Mouse (Mus musculus) heart, adult 2 months (tissue): ENCODE data around the gene Muc1. TPM values are rescaled to one million over a fixed set of nuclear protein-coding genes. Genes with fewer than 3 reads are reported as not detected.

Experiments used
- DNase-seq, 2 experiments: peaks; one replicate each; pipeline ENCODE4 v3.0.0; 2021
- H3K27ac ChIP-seq: fragments of 200-600 bp; 2 replicates; pipeline ENCODE4 v1.8.1; 2022
- H3K27me3 ChIP-seq: fragments of 200-500 bp; 2 replicates; pipeline ENCODE4 v1.6.1; 2012; ENCODE audit warnings: mild to moderate bottlenecking, low read length, inconsistent platforms, mixed read lengths; ENCODE audit not compliant: control insufficient read depth, insufficient read depth
- H3K36me3 ChIP-seq: fragments of 200-500 bp; 2 replicates; pipeline ENCODE4 v1.6.1; 2012; ENCODE audit warnings: low read length, inconsistent platforms; ENCODE audit not compliant: control insufficient read depth, insufficient read depth
- H3K4me1 ChIP-seq: fragments of 200-500 bp; 2 replicates; pipeline ENCODE4 v1.6.1; 2011; ENCODE audit warnings: low read length; ENCODE audit not compliant: control insufficient read depth, insufficient read depth
- H3K4me3 ChIP-seq: fragments of 200-600 bp; 2 replicates; pipeline ENCODE4 v1.8.1; 2022
- H3K79me2 ChIP-seq: fragments of 200-500 bp; replicated peaks from 2 replicates; pipeline ENCODE4 v1.6.1; 2012; ENCODE audit warnings: mild to moderate bottlenecking, inconsistent platforms, low read length, moderate library complexity, mixed read lengths; ENCODE audit not compliant: control insufficient read depth, insufficient read depth
- H3K9ac ChIP-seq: fragments of 200-500 bp; 2 replicates; pipeline ENCODE4 v1.6.1; 2012; ENCODE audit warnings: low read depth, mild to moderate bottlenecking, control low read depth, inconsistent platforms, low read length, mixed read lengths
- CTCF ChIP-seq: fragments of 200-600 bp; IDR thresholded peaks from 2 replicates; pipeline ENCODE4 v1.8.1; 2022; ENCODE audit warnings: antibody characterized with exemption, mild to moderate bottlenecking, moderate library complexity
- EP300 ChIP-seq: fragments of 200-500 bp; IDR thresholded peaks from 2 replicates; pipeline ENCODE4 v1.6.1; 2011; ENCODE audit warnings: low read depth, low read length, control low read depth; ENCODE audit not compliant: insufficient read depth
- POLR2A ChIP-seq: fragments of 200-500 bp; IDR thresholded peaks from 2 replicates; pipeline ENCODE4 v1.6.1; 2011; ENCODE audit warnings: mild to moderate bottlenecking, low read depth, low read length, control low read depth; ENCODE audit not compliant: insufficient read depth
- WGBS: fragments of 180-500 bp; shearing (Covaris S2); methylation state at CpG from one replicate; pipeline ENCODE4 v1.1.7; 2018; 5-methylcytosine and 5-hydroxymethylcytosine counted together
- intact Hi-C: fragments of 180-260 bp; cut with DNase I; formaldehyde crosslinking; loops from one replicate; pipeline ENCODE4 v1.15.1; 2025
- polyA plus RNA-seq: library from polyadenylated mRNA; depleted of rRNA; stranded (reverse); fragments of >200 nt; gene quantifications from 2 replicates; pipeline ENCODE4 v1.2.3, GENCODE M21; 2012
- total RNA-seq, 2 experiments: library from RNA; stranded (reverse); gene quantifications; 2 replicates each; pipeline ENCODE4 v1.2.3; 2021

Gene Muc1
- total and polyA plus RNA-seq, 3 experiments, result 0.39 to 6.2 (median 0.47) TPM

- intact Hi-C loops, result loop anchor here (1.0 kb wide), 1 partner anchor 9 kb away; no protein-coding TSS in a partner anchor
These were observed 41.3 kb downstream of the Muc1 start, which contains the start of gene Slc50a1 for GRCm38 (mm10) chr3:89270051-89270755. Slc50a1 (minus strand) TSS chr3:89270570.

GRCm38 (mm10) chr3:89270891-89271290 lies 42.0 kb downstream of the Muc1 start:
- Histone ChIP-seq H3K4me3 (peak overlapping the region; percentile 71), H3K79me2 (peaks cover 2% of the 10 kb centered on the region), H3K36me3 (peaks cover 29% of the 10 kb centered on the region), H3K27me3 (no peaks in the 10 kb centered on the region), H3K27ac (peak overlapping the region; percentile 86), H3K9ac (no peak overlapping the region), H3K4me1 (peaks cover 21% of the 10 kb centered on the region)
- 32% methylated on average over 6 of the region's 6 CpGs for WGBS
- DNase-seq, result peak; percentile 69 to 78
- intact Hi-C loops, result loop anchor here (1.0 kb wide), 1 partner anchor 8 kb away; no protein-coding TSS in a partner anchor
- no peak for TF ChIP-seq CTCF
- 0 out of 2 replicates have a peak, but pooled peaks have one; percentile 7 for TF ChIP-seq EP300
- TF ChIP-seq POLR2A, result no peak; the same call in 1 of the 2 replicates

More at GRCm38 (mm10) chr3:89270051-89270755, 41.3 kb downstream of the Muc1 start, which contains the start of gene Slc50a1:
- 1% methylated on average over 39 of the region's 39 CpGs for WGBS
- Histone ChIP-seq H3K9ac (peak within 1 kb of the TSS; percentile 87), H3K27ac (peak within 1 kb of the TSS; percentile 86), H3K36me3 (peaks cover 22% of the 10 kb centered on the region), H3K79me2 (peaks cover 2% of the 10 kb centered on the region), H3K27me3 (no peaks in the 10 kb centered on the region), H3K4me3 (peak within 1 kb of the TSS; percentile 71), H3K4me1 (peaks cover 19% of the 10 kb centered on the region)
- peak; percentile 93 to 94 for DNase-seq
- TF ChIP-seq EP300 (peak; percentile 52), CTCF (peak; percentile 73), POLR2A (peak; percentile 89)

GRCm38 (mm10) chr3:89271760-89272159 lies 42.9 kb downstream of the Muc1 start:
- no peak overlapping the region for H3K4me3 ChIP-seq
- peak in 1 of 2 experiments; percentile 43 for DNase-seq
- H3K79me2 ChIP-seq, result no peaks in the 10 kb centered on the region; the same call in 1 of the 2 replicates
- intact Hi-C loops, result no loop called here
- H3K27me3 ChIP-seq, result no peaks in the 10 kb centered on the region
- H3K9ac ChIP-seq, result no peak overlapping the region
- TF ChIP-seq POLR2A (no peak), CTCF (no peak), EP300 (no peak)
- no peak overlapping the region for H3K27ac ChIP-seq
- peaks cover 29% of the 10 kb centered on the region for H3K36me3 ChIP-seq
- 37% methylated on average over 6 of the region's 6 CpGs for WGBS
- H3K4me1 ChIP-seq, result peaks cover 23% of the 10 kb centered on the region

- H3K27me3 ChIP-seq, result no peaks in the 10 kb centered on the region
- H3K36me3 ChIP-seq, result peaks cover 26% of the 10 kb centered on the region
- H3K4me3 ChIP-seq, result peak overlapping the region; percentile 84
- 51% methylated on average over 13 of the region's 13 CpGs for WGBS
- no peak for DNase-seq
- peak overlapping the region; percentile 99 for H3K27ac ChIP-seq
- H3K9ac ChIP-seq, result no peak overlapping the region
- TF ChIP-seq CTCF, result no peak
- no peak for TF ChIP-seq POLR2A
- TF ChIP-seq EP300, result no peak
- intact Hi-C loops, result loop anchor here (2.0 kb wide), 1 partner anchor 13 kb away; no protein-coding TSS in a partner anchor
- no peaks in the 10 kb centered on the region for H3K79me2 ChIP-seq
- H3K4me1 ChIP-seq, result peaks cover 13% of the 10 kb centered on the region
These were observed 47.2 kb downstream of the Muc1 start for GRCm38 (mm10) chr3:89276061-89276460.

GRCm38 (mm10) chr3:89277281-89278021 lies 48.6 kb downstream of the Muc1 start:
- peaks cover 18% of the 10 kb centered on the region for H3K36me3 ChIP-seq
- WGBS, result 19% methylated on average over 14 of the region's 14 CpGs
- H3K27ac ChIP-seq, result peak overlapping the region; percentile 99
- no peaks in the 10 kb centered on the region for H3K27me3 ChIP-seq
- peak overlapping the region; percentile 84 for H3K4me3 ChIP-seq
- H3K4me1 ChIP-seq, result peaks cover 15% of the 10 kb centered on the region
- H3K9ac ChIP-seq, result peak overlapping the region; percentile 58
- intact Hi-C loops, result loop anchor here (1.0 to 2.0 kb wide), 3 partner anchors 15 to 71 kb away; partner anchors contain the start of gene Adam15
- no peaks in the 10 kb centered on the region for H3K79me2 ChIP-seq
- TF ChIP-seq EP300 (no peak), POLR2A (peak; percentile 45)
- peak; percentile 64 to 74 for DNase-seq
